Mouse (Mus musculus) E14TG2a.4 (cell line): ENCODE results near the gene Gm20388.

Experiments used
- H3K27me3 ChIP-seq: 2 replicates; pipeline ENCODE4 v1.6.1; 2014; ENCODE audit warnings: low read length, control low read depth; ENCODE audit not compliant: insufficient read depth
- H3K36me3 ChIP-seq: 2 replicates; pipeline ENCODE4 v1.6.1; 2014; ENCODE audit warnings: low read length, control low read depth; ENCODE audit not compliant: insufficient read depth
- H3K4me1 ChIP-seq: replicated peaks from 2 replicates; pipeline ENCODE4 v1.6.1; 2014; ENCODE audit warnings: low read depth, low read length, control low read depth
- H3K4me3 ChIP-seq: replicated peaks from 2 replicates; pipeline ENCODE4 v1.5.1; 2014; ENCODE audit warnings: mild to moderate bottlenecking, low read length
- H3K9me3 ChIP-seq: 2 replicates; pipeline ENCODE4 v1.6.1; 2014; ENCODE audit warnings: low read length, control low read depth
- CTCF ChIP-seq: conservative IDR thresholded peaks from 2 replicates; pipeline ENCODE4 v1.5.1; 2014; ENCODE audit warnings: low read length
- NANOG ChIP-seq: IDR thresholded peaks from 2 replicates; pipeline ENCODE4 v1.6.1; 2014; ENCODE audit warnings: borderline replicate concordance, low read length, mixed read lengths
- POU5F1 ChIP-seq: IDR thresholded peaks from 2 replicates; pipeline ENCODE4 v1.6.1; 2014; ENCODE audit warnings: low read length, borderline replicate concordance

Gm20388 gene

GRCm38 (mm10) chr8:122124326-122124725 is 2213.7 kb downstream of the Gm20388 start:
- Histone ChIP-seq H3K27me3 (peaks cover 9% of the 10 kb centered on the region), H3K4me1 (peaks cover under 1% of the 10 kb centered on the region; the same call in 1 of the 2 replicates), H3K36me3 (no peaks in the 10 kb centered on the region), H3K4me3 (no peak overlapping the region), H3K9me3 (no peaks in the 10 kb centered on the region)
- TF ChIP-seq CTCF: peak; percentile 75
- no peak for TF ChIP-seq POU5F1
- no peak for TF ChIP-seq NANOG

DNA sequence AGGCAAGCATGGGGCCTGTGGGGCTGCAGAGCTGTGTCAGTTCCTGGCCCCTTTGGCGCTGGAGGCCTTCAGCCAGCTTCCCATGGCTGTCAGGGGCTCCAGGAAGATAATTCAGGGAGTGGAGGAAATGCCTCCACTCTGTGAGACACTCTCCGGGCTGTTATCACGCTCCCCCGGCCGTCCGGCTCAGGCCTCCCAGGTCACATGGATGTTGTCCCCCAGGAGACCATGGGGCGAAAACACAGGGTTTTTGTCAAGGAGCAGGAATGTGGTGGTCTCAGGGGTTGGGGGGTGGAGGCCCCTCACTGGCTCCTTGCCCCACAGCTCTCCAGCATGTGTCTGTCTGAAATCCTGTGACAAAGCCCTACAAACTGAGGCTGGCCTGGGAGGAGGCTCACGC is 2216.0 kb downstream of the Gm20388 start:
- no peak overlapping the region for H3K4me3 ChIP-seq
- H3K36me3 ChIP-seq: no peaks in the 10 kb centered on the region
- no peaks in the 10 kb centered on the region for H3K4me1 ChIP-seq
- H3K9me3 ChIP-seq: no peaks in the 10 kb centered on the region
- H3K27me3 ChIP-seq: peaks cover 9% of the 10 kb centered on the region
- TF ChIP-seq POU5F1 (no peak), CTCF (no peak), NANOG (no peak)

GRCm38 (mm10) chr8:122134121-122134529 is 2223.5 kb downstream of the Gm20388 start:
- TF ChIP-seq POU5F1 (no peak), CTCF (no peak), NANOG (no peak)
- Histone ChIP-seq H3K27me3 (peaks cover 3% of the 10 kb centered on the region; the same call in 1 of the 2 replicates), H3K9me3 (no peaks in the 10 kb centered on the region), H3K4me3 (no peak overlapping the region), H3K4me1 (no peaks in the 10 kb centered on the region), H3K36me3 (no peaks in the 10 kb centered on the region)

- Histone ChIP-seq H3K36me3 (no peaks in the 10 kb centered on the region), H3K27me3 (peaks cover 3% of the 10 kb centered on the region; the same call in 1 of the 2 replicates), H3K4me1 (no peaks in the 10 kb centered on the region), H3K4me3 (no peak overlapping the region), H3K9me3 (no peaks in the 10 kb centered on the region)
- TF ChIP-seq POU5F1 (no peak), NANOG (no peak), CTCF (no peak)
These were observed 2224.9 kb downstream of the Gm20388 start for GRCm38 (mm10) chr8:122135494-122135893.

GRCm38 (mm10) chr8:122139784-122140183 is 2229.1 kb downstream of the Gm20388 start:
- H3K36me3 ChIP-seq: no peaks in the 10 kb centered on the region
- no peaks in the 10 kb centered on the region for H3K27me3 ChIP-seq
- H3K4me3 ChIP-seq: no peak overlapping the region
- TF ChIP-seq NANOG: no peak
- TF ChIP-seq CTCF: peak; percentile 46
- TF ChIP-seq POU5F1: no peak
- H3K4me1 ChIP-seq: no peaks in the 10 kb centered on the region
- peaks cover 5% of the 10 kb centered on the region; the same call in 1 of the 2 replicates for H3K9me3 ChIP-seq

GRCm38 (mm10) chr8:122140411-122140810 is 2229.8 kb downstream of the Gm20388 start:
- TF ChIP-seq NANOG (no peak), CTCF (no peak), POU5F1 (no peak)
- no peaks in the 10 kb centered on the region for H3K27me3 ChIP-seq
- no peaks in the 10 kb centered on the region for H3K4me1 ChIP-seq
- H3K4me3 ChIP-seq: no peak overlapping the region
- peaks cover 9% of the 10 kb centered on the region; the same call in 1 of the 2 replicates for H3K9me3 ChIP-seq
- H3K36me3 ChIP-seq: no peaks in the 10 kb centered on the region

- Histone ChIP-seq H3K36me3 (no peaks in the 10 kb centered on the region), H3K9me3 (peaks cover 9% of the 10 kb centered on the region; the same call in 1 of the 2 replicates), H3K4me3 (no peak overlapping the region), H3K4me1 (no peaks in the 10 kb centered on the region), H3K27me3 (no peaks in the 10 kb centered on the region)
- TF ChIP-seq NANOG (no peak), CTCF (no peak), POU5F1 (no peak)
These were observed 2231.8 kb downstream of the Gm20388 start for GRCm38 (mm10) chr8:122142428-122142827.

DNA sequence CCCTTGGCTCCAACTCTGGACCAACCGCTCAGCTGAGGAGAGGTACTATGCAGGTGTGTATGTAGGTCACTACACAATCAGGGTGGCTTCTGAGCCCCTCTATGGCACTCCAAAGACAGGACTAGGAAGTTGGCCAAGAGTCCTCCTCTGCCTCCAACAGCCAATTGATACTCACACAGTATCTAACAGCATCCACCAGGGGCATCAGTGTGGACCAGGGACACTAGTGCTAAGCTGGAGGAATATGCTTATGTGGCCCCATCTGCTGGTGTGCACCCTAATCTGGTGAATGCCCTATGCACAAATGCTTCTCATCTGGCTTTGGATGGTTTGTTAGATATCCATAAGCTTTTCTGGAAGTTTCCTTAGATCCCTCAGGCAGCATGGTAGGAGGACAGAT is 2232.6 kb downstream of the Gm20388 start:
- Histone ChIP-seq H3K9me3 (peaks cover 9% of the 10 kb centered on the region; the same call in 1 of the 2 replicates), H3K27me3 (no peaks in the 10 kb centered on the region), H3K4me3 (no peak overlapping the region), H3K4me1 (no peaks in the 10 kb centered on the region), H3K36me3 (no peaks in the 10 kb centered on the region)
- TF ChIP-seq CTCF (no peak), POU5F1 (no peak)

- H3K9me3 ChIP-seq: peaks cover 9% of the 10 kb centered on the region; the same call in 1 of the 2 replicates
- H3K36me3 ChIP-seq: no peaks in the 10 kb centered on the region
- H3K4me1 ChIP-seq: peaks cover 11% of the 10 kb centered on the region
- H3K4me3 ChIP-seq: no peak overlapping the region
- TF ChIP-seq POU5F1 (no peak), CTCF (no peak), NANOG (no peak)
- H3K27me3 ChIP-seq: no peaks in the 10 kb centered on the region
These were observed 2234.2 kb downstream of the Gm20388 start for GRCm38 (mm10) chr8:122144729-122145311.
